Mouse (Mus musculus) E14TG2a.4 (cell line): Measurements from ENCODE around the gene Ercc1.
A peak's percentile ranks its signal among the peaks of the same experiment; 100 is the strongest.

ENCODE experiments used
- H3K27me3 ChIP-seq: 2 replicates; pipeline ENCODE4 v1.6.1; 2014; ENCODE audit warnings: low read length, control low read depth; ENCODE audit not compliant: insufficient read depth
- H3K36me3 ChIP-seq: 2 replicates; pipeline ENCODE4 v1.6.1; 2014; ENCODE audit warnings: low read length, control low read depth; ENCODE audit not compliant: insufficient read depth
- H3K4me1 ChIP-seq: replicated peaks from 2 replicates; pipeline ENCODE4 v1.6.1; 2014; ENCODE audit warnings: low read depth, low read length, control low read depth
- H3K4me3 ChIP-seq: replicated peaks from 2 replicates; pipeline ENCODE4 v1.5.1; 2014; ENCODE audit warnings: mild to moderate bottlenecking, low read length
- H3K9me3 ChIP-seq: 2 replicates; pipeline ENCODE4 v1.6.1; 2014; ENCODE audit warnings: low read length, control low read depth
- CTCF ChIP-seq: conservative IDR thresholded peaks from 2 replicates; pipeline ENCODE4 v1.5.1; 2014; ENCODE audit warnings: low read length
- NANOG ChIP-seq: IDR thresholded peaks from 2 replicates; pipeline ENCODE4 v1.6.1; 2014; ENCODE audit warnings: borderline replicate concordance, low read length, mixed read lengths
- POU5F1 ChIP-seq: IDR thresholded peaks from 2 replicates; pipeline ENCODE4 v1.6.1; 2014; ENCODE audit warnings: low read length, borderline replicate concordance

The Ercc1 gene

GRCm38 (mm10) chr7:19308454-19309277 lies 35.9 kb upstream of the Ercc1 start:
- Histone ChIP-seq H3K27me3 (peaks cover 54% of the 10 kb centered on the region), H3K4me1 (peaks cover 49% of the 10 kb centered on the region), H3K36me3 (no peaks in the 10 kb centered on the region), H3K9me3 (no peaks in the 10 kb centered on the region), H3K4me3 (peak overlapping the region; percentile 93)
- TF ChIP-seq POU5F1 (no peak), CTCF (no peak), NANOG (no peak)

- Histone ChIP-seq H3K9me3 (no peaks in the 10 kb centered on the region), H3K4me1 (peaks cover 42% of the 10 kb centered on the region), H3K36me3 (no peaks in the 10 kb centered on the region), H3K27me3 (peaks cover 54% of the 10 kb centered on the region), H3K4me3 (peak overlapping the region; percentile 93)
- TF ChIP-seq POU5F1 = no peak
- TF ChIP-seq NANOG = no peak
- no peak for TF ChIP-seq CTCF
Measured at GRCm38 (mm10) chr7:19309278-19309883, 35.2 kb upstream of the Ercc1 start.

- TF ChIP-seq POU5F1 (no peak), NANOG (no peak), CTCF (peak; percentile 29; the same call in 1 of the 2 replicates)
- Histone ChIP-seq H3K4me3 (peak within 1 kb of the TSS; percentile 93), H3K27me3 (peaks cover 48% of the 10 kb centered on the region), H3K36me3 (no peaks in the 10 kb centered on the region), H3K4me1 (peaks cover 35% of the 10 kb centered on the region), H3K9me3 (no peaks in the 10 kb centered on the region)
Measured at GRCm38 (mm10) chr7:19309884-19310641, 34.5 kb upstream of the Ercc1 start, which contains the start of gene Fosb. Gene Fosb, minus strand, starts transcription at chr7:19310051.

- Histone ChIP-seq H3K4me3 (no peak overlapping the region), H3K27me3 (peaks cover 39% of the 10 kb centered on the region), H3K36me3 (no peaks in the 10 kb centered on the region), H3K9me3 (no peaks in the 10 kb centered on the region), H3K4me1 (peaks cover 29% of the 10 kb centered on the region)
- no peak for TF ChIP-seq NANOG
- TF ChIP-seq CTCF = no peak
- TF ChIP-seq POU5F1 = no peak
Measured at GRCm38 (mm10) chr7:19311991-19312390, 32.6 kb upstream of the Ercc1 start.

- Histone ChIP-seq H3K9me3 (no peaks in the 10 kb centered on the region), H3K4me1 (peaks cover 11% of the 10 kb centered on the region), H3K4me3 (no peak overlapping the region), H3K36me3 (no peaks in the 10 kb centered on the region), H3K27me3 (peaks cover 46% of the 10 kb centered on the region)
- TF ChIP-seq CTCF (no peak), POU5F1 (no peak), NANOG (no peak)
Measured at GRCm38 (mm10) chr7:19314033-19314432, 30.5 kb upstream of the Ercc1 start.

GRCm38 (mm10) chr7:19316451-19317161 lies 28.0 kb upstream of the Ercc1 start:
- H3K27me3 ChIP-seq = peaks cover 48% of the 10 kb centered on the region
- H3K4me3 ChIP-seq = no peak overlapping the region
- no peaks in the 10 kb centered on the region for H3K36me3 ChIP-seq
- H3K4me1 ChIP-seq = peaks cover 8% of the 10 kb centered on the region
- no peaks in the 10 kb centered on the region for H3K9me3 ChIP-seq
- TF ChIP-seq POU5F1 = no peak
- TF ChIP-seq NANOG = no peak
- no peak for TF ChIP-seq CTCF

- H3K27me3 ChIP-seq = peaks cover 58% of the 10 kb centered on the region
- H3K4me3 ChIP-seq = no peak overlapping the region
- no peak for TF ChIP-seq CTCF
- TF ChIP-seq NANOG = no peak
- TF ChIP-seq POU5F1 = no peak
- peaks cover 11% of the 10 kb centered on the region for H3K4me1 ChIP-seq
- no peaks in the 10 kb centered on the region for H3K36me3 ChIP-seq
- H3K9me3 ChIP-seq = no peaks in the 10 kb centered on the region
Measured at GRCm38 (mm10) chr7:19318201-19318600, 26.4 kb upstream of the Ercc1 start.
